Mouse (Mus musculus) stomach, embryonic 16.5 days (tissue): ENCODE results near the gene Tmem160. TPM values are rescaled to one million over a fixed set of nuclear protein-coding genes. Genes with fewer than 3 reads are reported as not detected.

Experiments
- ATAC-seq: fragments of 200-750 bp; cut with Nextera tagmentation; 2 replicates; pipeline ENCODE4 v1.8.0; 2017; ENCODE audit warnings: moderate number of reproducible peaks, moderate TSS enrichment; ENCODE audit not compliant: insufficient read depth, low FRiP score
- H3K27ac ChIP-seq: fragments of 300-500 bp; sonication (generic); 2 replicates; pipeline ENCODE4 v1.5.1; 2014; ENCODE audit warnings: low read length
- H3K27me3 ChIP-seq: fragments of 300-500 bp; sonication (generic); 2 replicates; pipeline ENCODE4 v1.6.1; 2014; ENCODE audit warnings: low read length, control low read depth, mixed read lengths; ENCODE audit not compliant: control insufficient read depth, insufficient read depth
- H3K36me3 ChIP-seq: fragments of 300-500 bp; sonication (generic); 2 replicates; pipeline ENCODE4 v1.6.1; 2014; ENCODE audit warnings: low read length; ENCODE audit not compliant: control insufficient read depth, insufficient read depth
- H3K4me1 ChIP-seq: fragments of 300-500 bp; sonication (generic); 2 replicates; pipeline ENCODE4 v1.6.1; 2014; ENCODE audit warnings: low read length, control low read depth, mixed read lengths; ENCODE audit not compliant: control insufficient read depth, insufficient read depth
- H3K4me2 ChIP-seq: fragments of 300-500 bp; sonication (generic); 2 replicates; pipeline ENCODE4 v1.6.1; 2014; ENCODE audit warnings: low read depth, low read length, mixed read lengths
- H3K4me3 ChIP-seq: fragments of 300-500 bp; sonication (generic); replicated peaks from 2 replicates; pipeline ENCODE4 v1.5.1; 2014; ENCODE audit warnings: mild to moderate bottlenecking, low read length
- H3K9ac ChIP-seq: fragments of 300-500 bp; sonication (generic); 2 replicates; pipeline ENCODE4 v1.6.1; 2014; ENCODE audit warnings: low read length
- H3K9me3 ChIP-seq: fragments of 300-500 bp; sonication (generic); replicated peaks from 2 replicates; pipeline ENCODE4 v1.6.1; 2016; ENCODE audit warnings: low read length, control low read depth; ENCODE audit not compliant: control insufficient read depth
- WGBS: fragments of 180-500 bp; shearing (Covaris S2); extraction: QIAGEN DNeasy Blood & Tissue Kit; methylation state at CpG from one replicate; pipeline ENCODE4 v1.1.7; 2014; 5-methylcytosine and 5-hydroxymethylcytosine counted together
- polyA plus RNA-seq: library from polyadenylated mRNA; unstranded; fragments of >200 nt; fragmentation: Nextera tagmentation; extraction: Ambion mirVana; gene quantifications from 2 replicates; pipeline ENCODE4 v1.2.1, GENCODE M21; 2015

The Tmem160 gene
- 38.4 and 44.2 TPM in 2 replicates for polyA plus RNA-seq

DNA sequence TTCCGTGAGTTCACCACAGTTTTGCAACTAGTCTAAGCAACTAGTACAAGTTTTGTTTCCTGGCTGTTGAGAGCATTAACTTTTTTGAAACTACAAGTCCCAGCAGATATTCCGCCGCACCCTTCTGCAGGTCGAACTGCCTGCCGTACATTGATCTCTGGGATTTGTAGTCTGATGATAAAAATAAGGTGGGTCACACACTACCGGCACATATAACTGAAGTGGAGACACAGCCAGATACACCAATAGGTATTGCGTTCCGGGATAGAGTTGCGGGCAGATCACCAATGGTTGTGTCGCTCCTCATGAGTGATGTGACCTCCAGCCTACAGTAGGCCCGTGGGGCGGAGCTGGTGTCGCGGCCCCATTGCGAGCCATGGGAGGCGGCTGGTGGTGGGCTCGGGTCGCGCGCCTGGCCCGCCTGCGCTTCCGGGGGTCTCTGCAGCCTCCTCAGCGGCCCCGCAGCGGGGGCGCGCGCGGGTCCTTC lies at the start of gene Tmem160:
TSS of gene Tmem160 (plus strand) at position 193 of the 487 bp plus-strand sequence.
- no peaks in the 10 kb centered on the region for H3K36me3 ChIP-seq
- peaks cover 6% of the 10 kb centered on the region for H3K4me1 ChIP-seq
- H3K4me2 ChIP-seq: peak within 1 kb of the TSS; percentile 95
- H3K9me3 ChIP-seq: no peaks in the 10 kb centered on the region
- H3K4me3 ChIP-seq: peak within 1 kb of the TSS; percentile 73
- 1% methylated on average over 30 of the region's 30 CpGs for WGBS
- peak within 1 kb of the TSS; percentile 44 for H3K27ac ChIP-seq
- peak; percentile 99 for ATAC-seq
- H3K27me3 ChIP-seq: no peaks in the 10 kb centered on the region
- H3K9ac ChIP-seq: peak within 1 kb of the TSS; percentile 87

GRCm38 (mm10) chr7:16402968-16403948 lies 49.3 kb upstream of the Tmem160 start:
- H3K27ac ChIP-seq: peak overlapping the region; percentile 100
- H3K36me3 ChIP-seq: no peaks in the 10 kb centered on the region
- H3K4me3 ChIP-seq: peak overlapping the region; percentile 95
- H3K9ac ChIP-seq: peak overlapping the region; percentile 100
- ATAC-seq: no peak
- peak overlapping the region; percentile 84 for H3K4me2 ChIP-seq
- H3K4me1 ChIP-seq: peaks cover 42% of the 10 kb centered on the region
- H3K9me3 ChIP-seq: no peaks in the 10 kb centered on the region
- no peaks in the 10 kb centered on the region for H3K27me3 ChIP-seq
- 15% methylated on average over 21 of the region's 21 CpGs for WGBS

GRCm38 (mm10) chr7:16404315-16405072 lies 48.1 kb upstream of the Tmem160 start:
- Histone ChIP-seq H3K36me3 (no peaks in the 10 kb centered on the region), H3K4me3 (peak overlapping the region; percentile 10; the same call in 1 of the 2 replicates), H3K9me3 (no peaks in the 10 kb centered on the region), H3K4me1 (peaks cover 34% of the 10 kb centered on the region), H3K4me2 (peak overlapping the region; percentile 48), H3K27me3 (no peaks in the 10 kb centered on the region), H3K27ac (peak overlapping the region; percentile 98), H3K9ac (peak overlapping the region; percentile 69)
- WGBS: 60% methylated on average over 3 of the region's 3 CpGs
- no peak for ATAC-seq

GRCm38 (mm10) chr7:16405073-16405455 lies 47.5 kb upstream of the Tmem160 start:
- no peak for ATAC-seq
- Histone ChIP-seq H3K9me3 (no peaks in the 10 kb centered on the region), H3K27me3 (no peaks in the 10 kb centered on the region), H3K4me1 (peaks cover 34% of the 10 kb centered on the region), H3K4me2 (peak overlapping the region; percentile 48), H3K27ac (peak overlapping the region; percentile 98), H3K36me3 (no peaks in the 10 kb centered on the region), H3K4me3 (peak overlapping the region; percentile 10; the same call in 1 of the 2 replicates), H3K9ac (peak overlapping the region; percentile 69)
- WGBS: 23% methylated on average over 2 of the region's 2 CpGs

DNA sequence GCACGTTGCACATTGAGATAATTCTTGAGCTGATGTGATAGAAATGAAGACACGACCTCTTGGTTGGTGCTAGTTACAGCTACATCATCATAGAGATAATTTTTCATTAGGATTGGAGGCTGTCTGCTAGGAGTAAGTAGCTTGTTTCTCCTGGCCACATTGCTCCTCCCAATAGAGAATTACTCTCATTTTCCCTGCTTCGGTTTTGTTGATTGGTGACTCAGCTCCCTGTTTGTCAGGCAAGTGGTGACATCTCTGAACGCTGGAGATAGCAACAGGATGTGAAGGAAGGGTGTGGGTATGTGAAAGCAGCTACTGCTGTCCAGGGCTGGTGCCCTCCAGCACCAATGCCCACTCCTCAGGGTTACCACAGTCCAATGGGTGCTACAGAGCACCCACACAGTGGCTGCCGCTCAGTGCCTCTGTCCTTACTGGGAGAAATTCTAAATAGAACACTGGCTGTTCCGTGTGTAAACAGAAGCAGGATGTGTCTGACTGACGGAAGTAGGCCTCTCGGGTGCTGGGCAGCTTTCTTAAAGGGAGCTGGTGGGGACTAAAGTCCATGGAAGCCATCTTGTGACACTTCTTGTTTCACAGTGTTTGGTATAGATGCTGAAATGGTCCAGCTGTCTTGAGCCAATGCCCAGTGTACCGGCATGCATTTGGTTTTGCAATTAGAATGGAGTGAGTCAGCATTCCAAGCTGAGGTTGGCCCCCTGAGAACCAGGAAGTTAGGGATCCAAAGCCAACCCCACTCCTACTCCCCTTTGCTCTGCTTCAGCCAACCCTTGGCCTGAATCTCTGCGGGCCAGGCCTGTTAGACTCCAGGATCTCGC lies 46.8 kb upstream of the Tmem160 start:
- peak; percentile 85 for ATAC-seq
- no peaks in the 10 kb centered on the region for H3K27me3 ChIP-seq
- H3K4me2 ChIP-seq: peak overlapping the region; percentile 48
- H3K4me3 ChIP-seq: peak overlapping the region; percentile 21
- no peaks in the 10 kb centered on the region for H3K36me3 ChIP-seq
- no peaks in the 10 kb centered on the region for H3K9me3 ChIP-seq
- WGBS: 16% methylated on average over 11 of the region's 11 CpGs
- H3K27ac ChIP-seq: peak overlapping the region; percentile 98
- peaks cover 34% of the 10 kb centered on the region for H3K4me1 ChIP-seq
- H3K9ac ChIP-seq: peak overlapping the region; percentile 69

GRCm38 (mm10) chr7:16406978-16407377 lies 45.6 kb upstream of the Tmem160 start:
- no peak overlapping the region for H3K27ac ChIP-seq
- H3K9me3 ChIP-seq: no peaks in the 10 kb centered on the region
- H3K9ac ChIP-seq: no peak overlapping the region
- H3K36me3 ChIP-seq: no peaks in the 10 kb centered on the region
- H3K4me1 ChIP-seq: peaks cover 34% of the 10 kb centered on the region
- WGBS: 90% methylated on average over 3 of the region's 3 CpGs
- no peak overlapping the region for H3K4me3 ChIP-seq
- no peaks in the 10 kb centered on the region for H3K27me3 ChIP-seq
- ATAC-seq: no peak
- H3K4me2 ChIP-seq: no peak overlapping the region

DNA sequence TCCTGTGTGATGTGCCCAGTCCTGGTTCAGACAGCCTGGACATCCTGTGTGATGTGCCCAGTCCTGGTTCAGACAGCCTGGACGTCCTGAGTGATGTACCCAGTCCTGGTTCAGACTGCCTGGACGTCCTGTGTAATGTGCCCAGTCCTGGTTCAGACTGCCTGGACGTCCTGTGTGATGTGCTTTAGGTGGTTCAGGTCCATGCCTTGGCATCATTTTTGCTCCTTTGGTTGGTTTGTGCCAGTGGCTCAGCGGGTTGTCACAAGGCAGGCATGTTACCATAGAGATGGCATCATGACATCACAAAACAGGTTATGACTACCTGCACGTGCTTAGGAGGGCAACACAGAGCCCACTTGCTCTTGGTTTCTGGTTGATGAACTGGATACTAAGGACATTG lies 41.5 kb upstream of the Tmem160 start:
- no peak overlapping the region for H3K4me2 ChIP-seq
- no peaks in the 10 kb centered on the region for H3K27me3 ChIP-seq
- no peak overlapping the region for H3K9ac ChIP-seq
- H3K36me3 ChIP-seq: no peaks in the 10 kb centered on the region
- no peak overlapping the region for H3K27ac ChIP-seq
- no peaks in the 10 kb centered on the region for H3K9me3 ChIP-seq
- 87% methylated on average over 5 of the region's 5 CpGs for WGBS
- ATAC-seq: no peak
- peaks cover 9% of the 10 kb centered on the region for H3K4me1 ChIP-seq
- H3K4me3 ChIP-seq: no peak overlapping the region

DNA sequence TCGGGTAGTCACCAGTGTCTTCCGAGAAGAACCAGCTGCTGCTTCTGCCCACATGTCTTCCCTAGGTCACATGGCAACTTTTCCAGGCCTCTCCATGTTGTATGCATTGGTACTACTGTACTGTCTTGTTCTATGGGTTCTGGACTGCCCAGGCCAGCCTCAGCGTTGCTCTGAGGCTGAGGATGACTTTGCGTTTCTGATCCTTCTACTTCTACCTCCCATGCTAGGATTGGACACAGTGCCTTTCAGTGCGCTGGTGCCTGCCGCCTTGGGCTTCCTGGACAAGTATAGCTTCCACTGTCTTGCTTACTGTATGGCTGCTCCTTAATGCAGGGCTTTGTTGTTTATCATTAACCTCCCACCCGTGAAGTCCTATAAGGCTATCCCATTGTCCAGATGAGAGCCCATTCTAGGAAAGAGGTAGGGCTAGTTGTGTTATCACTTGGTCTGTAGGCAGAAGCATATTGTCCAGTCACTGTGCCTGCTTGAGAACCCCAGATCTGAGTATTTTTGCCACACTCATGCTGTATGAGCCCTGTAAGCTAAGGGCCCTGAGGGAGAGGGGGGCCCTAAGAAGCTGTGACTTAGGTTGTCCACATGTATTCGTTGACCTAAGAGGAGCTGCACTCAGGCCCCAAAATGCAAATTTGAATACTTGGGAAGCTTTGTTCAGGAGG lies 40.2 kb upstream of the Tmem160 start:
- H3K4me2 ChIP-seq: no peak overlapping the region
- no peaks in the 10 kb centered on the region for H3K9me3 ChIP-seq
- no peaks in the 10 kb centered on the region for H3K27me3 ChIP-seq
- H3K9ac ChIP-seq: no peak overlapping the region
- no peak overlapping the region for H3K4me3 ChIP-seq
- ATAC-seq: no peak
- no peak overlapping the region for H3K27ac ChIP-seq
- WGBS: 84% methylated on average over 8 of the region's 8 CpGs
- 0 out of 2 replicates have a peak, but pooled peaks cover 4% of the 10 kb centered on the region for H3K4me1 ChIP-seq
- 0 out of 2 replicates have a peak, but pooled peaks cover 5% of the 10 kb centered on the region for H3K36me3 ChIP-seq
